Mouse (Mus musculus) heart, embryonic 15.5 days (tissue): ENCODE measurements around the gene Trpc4ap. TPM values are rescaled to one million over a fixed set of nuclear protein-coding genes. Genes with fewer than 3 reads are reported as not detected.

Experiments
- ATAC-seq: fragments of 200-750 bp; cut with Nextera tagmentation; replicated peaks from 2 replicates; pipeline ENCODE4 v1.8.0; 2017; ENCODE audit warnings: low read depth, moderate TSS enrichment; ENCODE audit not compliant: insufficient number of reproducible peaks, insufficient read depth, low FRiP score
- H3K27ac ChIP-seq: fragments of 300-500 bp; sonication (generic); 2 replicates; pipeline ENCODE4 v1.5.1; 2015; ENCODE audit warnings: mild to moderate bottlenecking, inconsistent platforms
- H3K27me3 ChIP-seq: fragments of 300-500 bp; sonication (generic); 2 replicates; pipeline ENCODE4 v1.6.1; 2015; ENCODE audit warnings: inconsistent platforms
- H3K36me3 ChIP-seq: fragments of 300-500 bp; sonication (generic); 2 replicates; pipeline ENCODE4 v1.6.1; 2015; ENCODE audit warnings: mild to moderate bottlenecking, inconsistent platforms
- H3K4me1 ChIP-seq: fragments of 300-500 bp; sonication (generic); replicated peaks from 2 replicates; pipeline ENCODE4 v1.6.1; 2015; ENCODE audit warnings: inconsistent platforms
- H3K4me2 ChIP-seq: fragments of 300-500 bp; sonication (generic); 2 replicates; pipeline ENCODE4 v1.6.1; 2015; ENCODE audit warnings: inconsistent platforms, mild to moderate bottlenecking, moderate library complexity
- H3K4me3 ChIP-seq: fragments of 300-500 bp; sonication (generic); 2 replicates; pipeline ENCODE4 v1.5.1; 2015; ENCODE audit warnings: mild to moderate bottlenecking, inconsistent platforms
- H3K9ac ChIP-seq: fragments of 300-500 bp; sonication (generic); 2 replicates; pipeline ENCODE4 v1.6.1; 2015; ENCODE audit warnings: mild to moderate bottlenecking, inconsistent platforms
- H3K9me3 ChIP-seq: fragments of 300-500 bp; sonication (generic); replicated peaks from 2 replicates; pipeline ENCODE4 v1.6.1; 2016; ENCODE audit warnings: inconsistent platforms
- WGBS: fragments of 180-500 bp; shearing (Covaris S2); methylation state at CpG from one replicate; pipeline ENCODE4 v1.1.7; 2015; ENCODE audit warnings: mixed read lengths; 5-methylcytosine and 5-hydroxymethylcytosine counted together
- polyA plus RNA-seq: library from polyadenylated mRNA; unstranded; fragments of >200 nt; fragmentation: Nextera tagmentation; extraction: Ambion mirVana; gene quantifications from 2 replicates; pipeline ENCODE4 v1.2.1, GENCODE M21; 2015

Gene Trpc4ap
- polyA plus RNA-seq, 1 experiment from 2014 or later: 83.0 TPM

GRCm38 (mm10) chr2:155693136-155693535, 952 bp upstream of the Trpc4ap start:
- Histone ChIP-seq H3K4me1 (peaks cover 20% of the 10 kb centered on the region), H3K36me3 (no peaks in the 10 kb centered on the region), H3K4me3 (no peak overlapping the region), H3K27ac (no peak overlapping the region), H3K9me3 (no peaks in the 10 kb centered on the region), H3K4me2 (no peak overlapping the region), H3K9ac (no peak overlapping the region), H3K27me3 (no peaks in the 10 kb centered on the region)
- WGBS: 80% methylated on average over 4 of the region's 4 CpGs
- no peak for ATAC-seq

GRCm38 (mm10) chr2:155691336-155691722, 855 bp downstream of the Trpc4ap start:
- H3K27ac ChIP-seq: peak overlapping the region; percentile 89
- no peaks in the 10 kb centered on the region for H3K36me3 ChIP-seq
- no peak for ATAC-seq
- H3K4me2 ChIP-seq: peak overlapping the region; percentile 70
- H3K9ac ChIP-seq: peak overlapping the region; percentile 98
- whole genome bisulfite sequencing: 3% methylated on average over 8 of the region's 8 CpGs
- no peaks in the 10 kb centered on the region for H3K27me3 ChIP-seq
- H3K9me3 ChIP-seq: no peaks in the 10 kb centered on the region
- peaks cover 23% of the 10 kb centered on the region for H3K4me1 ChIP-seq
- peak overlapping the region; percentile 89 for H3K4me3 ChIP-seq

- no peak overlapping the region for H3K27ac ChIP-seq
- H3K36me3 ChIP-seq: no peaks in the 10 kb centered on the region
- H3K9me3 ChIP-seq: no peaks in the 10 kb centered on the region
- H3K4me1 ChIP-seq: peaks cover 23% of the 10 kb centered on the region
- H3K4me3 ChIP-seq: no peak overlapping the region
- H3K4me2 ChIP-seq: no peak overlapping the region
- no peak for ATAC-seq
- 84% methylated on average over 4 of the region's 4 CpGs for whole genome bisulfite sequencing
- H3K9ac ChIP-seq: no peak overlapping the region
- H3K27me3 ChIP-seq: no peaks in the 10 kb centered on the region
Measured at GRCm38 (mm10) chr2:155689211-155689610, 3.0 kb downstream of the Trpc4ap start.

GRCm38 (mm10) chr2:155687746-155688145, 4.4 kb downstream of the Trpc4ap start:
- 94% methylated on average over 11 of the region's 11 CpGs for WGBS
- Histone ChIP-seq H3K4me1 (peaks cover 23% of the 10 kb centered on the region), H3K9ac (no peak overlapping the region), H3K27ac (no peak overlapping the region), H3K4me2 (no peak overlapping the region), H3K36me3 (no peaks in the 10 kb centered on the region), H3K27me3 (no peaks in the 10 kb centered on the region), H3K4me3 (no peak overlapping the region), H3K9me3 (no peaks in the 10 kb centered on the region)
- ATAC-seq: no peak

GRCm38 (mm10) chr2:155686572-155686971, 5.6 kb downstream of the Trpc4ap start:
- no peak overlapping the region for H3K9ac ChIP-seq
- no peak for ATAC-seq
- no peak overlapping the region for H3K4me2 ChIP-seq
- no peak overlapping the region for H3K27ac ChIP-seq
- H3K4me3 ChIP-seq: no peak overlapping the region
- no peaks in the 10 kb centered on the region for H3K9me3 ChIP-seq
- no peaks in the 10 kb centered on the region for H3K36me3 ChIP-seq
- 63% methylated on average over 5 of the region's 5 CpGs for WGBS
- H3K27me3 ChIP-seq: no peaks in the 10 kb centered on the region
- H3K4me1 ChIP-seq: peaks cover 23% of the 10 kb centered on the region

- Histone ChIP-seq H3K27ac (no peak overlapping the region), H3K36me3 (no peaks in the 10 kb centered on the region), H3K4me3 (no peak overlapping the region), H3K4me1 (peaks cover 3% of the 10 kb centered on the region; the same call in 1 of the 2 replicates), H3K9me3 (no peaks in the 10 kb centered on the region), H3K4me2 (no peak overlapping the region), H3K27me3 (no peaks in the 10 kb centered on the region), H3K9ac (no peak overlapping the region)
- ATAC-seq: no peak
- 90% methylated on average over 5 of the region's 5 CpGs for WGBS
Measured at GRCm38 (mm10) chr2:155683821-155684220, 8.4 kb downstream of the Trpc4ap start.

- Histone ChIP-seq H3K9me3 (no peaks in the 10 kb centered on the region), H3K4me1 (peaks cover 3% of the 10 kb centered on the region; the same call in 1 of the 2 replicates), H3K36me3 (no peaks in the 10 kb centered on the region), H3K4me2 (no peak overlapping the region), H3K27me3 (no peaks in the 10 kb centered on the region), H3K9ac (no peak overlapping the region), H3K4me3 (no peak overlapping the region), H3K27ac (no peak overlapping the region)
- WGBS: 68% methylated on average over 3 of the region's 3 CpGs
- no peak for ATAC-seq
Measured at GRCm38 (mm10) chr2:155683137-155683536, 9.0 kb downstream of the Trpc4ap start.

GRCm38 (mm10) chr2:155681874-155682273, 10.3 kb downstream of the Trpc4ap start:
- H3K4me2 ChIP-seq: no peak overlapping the region
- H3K36me3 ChIP-seq: no peaks in the 10 kb centered on the region
- no peak overlapping the region for H3K9ac ChIP-seq
- no peaks in the 10 kb centered on the region for H3K27me3 ChIP-seq
- no peaks in the 10 kb centered on the region for H3K9me3 ChIP-seq
- H3K4me1 ChIP-seq: peaks cover 3% of the 10 kb centered on the region; the same call in 1 of the 2 replicates
- no peak overlapping the region for H3K4me3 ChIP-seq
- WGBS: 86% methylated on average over 2 of the region's 2 CpGs
- H3K27ac ChIP-seq: no peak overlapping the region
- no peak for ATAC-seq

GRCm38 (mm10) chr2:155681194-155681593, 11.0 kb downstream of the Trpc4ap start:
- no peak overlapping the region for H3K4me2 ChIP-seq
- 69% methylated on average over 8 of the region's 8 CpGs for whole genome bisulfite sequencing
- H3K9me3 ChIP-seq: no peaks in the 10 kb centered on the region
- ATAC-seq: no peak
- H3K27ac ChIP-seq: no peak overlapping the region
- no peak overlapping the region for H3K4me3 ChIP-seq
- no peak overlapping the region for H3K9ac ChIP-seq
- H3K27me3 ChIP-seq: no peaks in the 10 kb centered on the region
- H3K36me3 ChIP-seq: no peaks in the 10 kb centered on the region
- H3K4me1 ChIP-seq: no peaks in the 10 kb centered on the region

GRCm38 (mm10) chr2:155680591-155680990, 11.6 kb downstream of the Trpc4ap start:
- no peaks in the 10 kb centered on the region for H3K4me1 ChIP-seq
- H3K9ac ChIP-seq: no peak overlapping the region
- no peak for ATAC-seq
- no peak overlapping the region for H3K4me3 ChIP-seq
- H3K36me3 ChIP-seq: no peaks in the 10 kb centered on the region
- no peaks in the 10 kb centered on the region for H3K9me3 ChIP-seq
- no peak overlapping the region for H3K27ac ChIP-seq
- 66% methylated on average over 5 of the region's 5 CpGs for WGBS
- no peaks in the 10 kb centered on the region for H3K27me3 ChIP-seq
- H3K4me2 ChIP-seq: no peak overlapping the region

- no peak for ATAC-seq
- Histone ChIP-seq H3K36me3 (no peaks in the 10 kb centered on the region), H3K9ac (no peak overlapping the region), H3K4me3 (no peak overlapping the region), H3K9me3 (no peaks in the 10 kb centered on the region), H3K27me3 (no peaks in the 10 kb centered on the region), H3K4me1 (no peaks in the 10 kb centered on the region), H3K27ac (no peak overlapping the region), H3K4me2 (no peak overlapping the region)
- WGBS: 80% methylated on average over 4 of the region's 4 CpGs
Measured at GRCm38 (mm10) chr2:155679586-155680110, 12.5 kb downstream of the Trpc4ap start.

GRCm38 (mm10) chr2:155675118-155675517, 17.1 kb downstream of the Trpc4ap start:
- Histone ChIP-seq H3K9me3 (no peaks in the 10 kb centered on the region), H3K4me2 (no peak overlapping the region), H3K27me3 (no peaks in the 10 kb centered on the region), H3K4me3 (no peak overlapping the region), H3K36me3 (peaks cover 23% of the 10 kb centered on the region), H3K4me1 (0 out of 2 replicates have a peak, but pooled peaks cover 2% of the 10 kb centered on the region), H3K9ac (no peak overlapping the region), H3K27ac (no peak overlapping the region)
- 58% methylated on average over 4 of the region's 4 CpGs for WGBS
- ATAC-seq: no peak
